Mouse (Mus musculus) bone marrow macrophage, adult 2 months (primary cell): ENCODE data around the gene Mst1r.

ENCODE experiments used
- CTCF ChIP-seq: IDR thresholded peaks from 2 replicates; pipeline ENCODE4 v1.5.1; 2012; ENCODE audit warnings: low read depth, mild to moderate bottlenecking, low read length, moderate library complexity
- POLR2A ChIP-seq: IDR thresholded peaks from 2 replicates; pipeline ENCODE4 v1.6.1; 2012; ENCODE audit warnings: mild to moderate bottlenecking, low read depth, low read length, borderline replicate concordance

- TF ChIP-seq CTCF (no peak), POLR2A (no peak)
Measured at GRCm38 (mm10) chr9:107959896-107960295, 53.2 kb downstream of the Mst1r start.
